Mouse (Mus musculus): Measurements from ENCODE around the gene Creb3l1.

- TF ChIP-seq POLR2A (IDR thresholded peaks at IDR 0.05; ENCODE audit: insufficient read depth, low read depth, low read length) = no peak
- TF ChIP-seq EP300 (IDR thresholded peaks at IDR 0.05; ENCODE audit: insufficient read depth, low read depth, low read length) = no peak
Measured at GRCm38 (mm10) chr2:91989750-91990149, 34.6 kb downstream of the Creb3l1 start.

All from heart, adult 2 months (tissue).